Mouse (Mus musculus): Measurements from ENCODE around the gene Nkpd1. TPM values are rescaled to one million over a fixed set of nuclear protein-coding genes. Genes with fewer than 3 reads are reported as not detected.
A peak's percentile ranks its signal among the peaks of the same experiment; 100 is the strongest.

Gene Nkpd1
- polyA plus RNA-seq (2015; fragmentation: Nextera tagmentation; extraction: Ambion mirVana): not detected in 2 replicates

DNA sequence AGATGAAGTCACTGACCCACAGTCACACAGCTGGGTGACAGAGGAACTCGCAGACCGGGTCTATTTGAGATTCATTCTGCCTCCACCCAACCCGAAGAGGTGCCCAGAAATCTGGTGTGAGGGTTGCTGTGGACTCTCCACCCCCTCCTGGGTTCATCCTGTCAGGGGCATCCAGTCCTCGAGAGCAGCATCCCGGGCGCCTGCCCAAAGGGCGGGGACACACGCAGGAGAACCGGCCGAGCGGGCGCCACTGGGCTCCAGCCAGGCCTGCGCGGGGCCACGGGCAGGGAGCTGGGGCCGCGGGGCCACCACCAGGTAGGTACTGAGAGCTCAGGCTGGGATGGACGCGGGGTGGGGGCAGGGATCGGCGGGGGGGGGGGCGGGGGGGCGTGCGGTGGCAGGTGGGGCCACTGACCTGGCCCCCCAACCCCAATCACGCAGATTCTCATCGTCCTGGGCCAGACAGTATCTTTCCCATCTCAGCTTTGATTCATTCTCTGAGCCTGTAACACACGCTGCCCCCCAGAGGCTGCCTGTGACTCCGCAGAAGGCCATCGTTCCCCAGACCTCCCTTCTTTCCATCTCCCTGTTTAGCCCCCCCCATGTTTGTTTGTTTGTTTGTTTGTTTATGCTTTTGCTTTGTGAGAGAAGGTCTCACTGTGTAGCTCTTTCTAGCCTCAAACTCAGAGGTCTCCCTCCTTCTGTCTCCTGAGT, at the start of gene Nkpd1:
TSS of gene Nkpd1 (plus strand) at position 187 of the 714 bp plus-strand sequence.
- Histone ChIP-seq H3K27ac (ENCODE audit: low read depth, low read length) (no peak within 1 kb of the TSS), H3K9ac (ENCODE audit: low read depth, low read length) (no peak within 1 kb of the TSS), H3K4me1 (replicated peaks; ENCODE audit: control insufficient read depth, insufficient read depth, low read length) (no peaks in the 10 kb centered on the region), H3K9me3 (ENCODE audit: control insufficient read depth) (no peaks in the 10 kb centered on the region), H3K4me2 (replicated peaks; ENCODE audit: low read depth) (peak within 1 kb of the TSS; percentile 46), H3K4me3 (ENCODE audit: low read depth, low read length) (no peak within 1 kb of the TSS), H3K36me3 (ENCODE audit: control insufficient read depth, insufficient read depth) (no peaks in the 10 kb centered on the region), H3K27me3 (replicated peaks; ENCODE audit: control insufficient read depth, insufficient read depth, low read length) (peaks cover 49% of the 10 kb centered on the region)
- ATAC-seq: no peak
- 5% methylated on average over 22 of the region's 29 CpGs for WGBS
- peak; percentile 62 for TF ChIP-seq CTCF (IDR thresholded peaks at IDR 0.05; ENCODE audit: low read depth)

DNA sequence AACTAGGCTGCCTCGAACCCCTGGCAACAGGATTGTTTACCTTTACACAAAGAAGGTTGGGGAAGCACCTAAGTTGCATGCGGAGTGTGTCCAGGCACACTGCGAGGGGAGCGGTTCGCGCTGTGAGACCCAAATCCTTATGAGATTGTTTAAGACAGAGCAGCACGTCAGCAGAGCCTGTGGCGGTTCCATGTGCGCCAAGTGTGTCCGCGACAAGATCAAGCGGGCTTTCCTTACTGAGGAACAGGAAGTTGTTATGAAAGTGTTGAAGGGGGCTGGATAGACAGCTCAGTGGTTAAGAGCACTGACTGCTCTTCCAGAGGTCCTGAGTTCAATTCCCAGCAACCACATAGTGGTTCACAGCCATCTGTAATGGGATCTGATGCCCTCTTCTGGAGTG, 49.4 kb upstream of the Nkpd1 start:
- peaks cover 53% of the 10 kb centered on the region for H3K27me3 ChIP-seq (replicated peaks; ENCODE audit: control insufficient read depth, insufficient read depth, low read length)
- no peak overlapping the region for H3K9ac ChIP-seq (ENCODE audit: low read depth, low read length)
- H3K4me2 ChIP-seq (replicated peaks; ENCODE audit: low read depth): no peak overlapping the region
- TF ChIP-seq CTCF (IDR thresholded peaks at IDR 0.05; ENCODE audit: low read depth): no peak
- H3K36me3 ChIP-seq (ENCODE audit: control insufficient read depth, insufficient read depth): no peaks in the 10 kb centered on the region
- no peak for ATAC-seq
- no peaks in the 10 kb centered on the region for H3K4me1 ChIP-seq (replicated peaks; ENCODE audit: control insufficient read depth, insufficient read depth, low read length)
- no peaks in the 10 kb centered on the region for H3K9me3 ChIP-seq (ENCODE audit: control insufficient read depth)
- H3K4me3 ChIP-seq (ENCODE audit: low read depth, low read length): no peak overlapping the region
- H3K27ac ChIP-seq (ENCODE audit: low read depth, low read length): no peak overlapping the region
- 63% methylated on average over 12 of the region's 12 CpGs for WGBS

DNA sequence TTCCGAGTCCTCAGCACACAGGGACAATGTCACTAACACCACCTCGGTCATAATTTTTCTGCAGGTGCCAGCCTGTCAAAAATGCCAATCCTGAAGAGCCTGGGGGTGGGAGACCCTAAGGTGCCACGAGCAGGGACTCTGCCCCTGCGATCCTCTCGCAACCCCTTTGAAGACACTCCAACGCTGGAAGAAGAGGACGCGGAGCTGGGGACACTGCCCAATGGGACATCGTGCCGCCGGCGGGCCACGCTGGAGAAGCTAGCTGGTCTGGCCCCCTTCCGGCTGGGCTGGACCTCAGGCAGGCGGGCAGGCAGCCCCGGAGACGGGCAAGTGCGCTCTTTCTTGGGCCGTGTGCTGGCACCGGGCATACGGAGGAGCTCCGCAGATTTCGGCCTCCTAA, 48.2 kb upstream of the Nkpd1 start:
- Histone ChIP-seq H3K27me3 (replicated peaks; ENCODE audit: control insufficient read depth, insufficient read depth, low read length) (peaks cover 63% of the 10 kb centered on the region), H3K4me1 (replicated peaks; ENCODE audit: control insufficient read depth, insufficient read depth, low read length) (no peaks in the 10 kb centered on the region), H3K9me3 (ENCODE audit: control insufficient read depth) (no peaks in the 10 kb centered on the region), H3K36me3 (ENCODE audit: control insufficient read depth, insufficient read depth) (no peaks in the 10 kb centered on the region), H3K4me3 (ENCODE audit: low read depth, low read length) (no peak overlapping the region), H3K9ac (ENCODE audit: low read depth, low read length) (no peak overlapping the region), H3K4me2 (replicated peaks; ENCODE audit: low read depth) (no peak overlapping the region), H3K27ac (ENCODE audit: low read depth, low read length) (no peak overlapping the region)
- WGBS: 31% methylated on average over 23 of the region's 23 CpGs
- no peak for TF ChIP-seq CTCF (IDR thresholded peaks at IDR 0.05; ENCODE audit: low read depth)
- no peak for ATAC-seq

DNA sequence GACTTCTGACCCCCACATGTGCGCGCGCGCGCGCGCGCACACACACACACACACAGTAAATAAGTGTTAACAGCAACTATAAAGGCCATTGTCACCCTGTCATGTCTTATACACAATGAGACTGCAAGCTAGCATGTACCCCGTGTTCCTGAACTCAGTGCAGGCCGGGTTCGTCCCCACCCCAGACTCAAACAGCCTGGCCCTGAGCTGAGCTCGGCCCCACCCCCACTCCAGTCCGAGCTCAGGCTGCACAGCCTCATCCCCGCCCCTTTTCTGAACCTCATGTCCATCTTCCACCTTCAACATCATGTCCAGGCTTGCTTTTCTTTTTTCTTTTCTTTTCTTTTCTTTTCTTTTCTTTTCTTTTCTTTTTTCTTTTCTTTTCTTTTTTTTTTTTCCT, 47.3 kb upstream of the Nkpd1 start:
- no peaks in the 10 kb centered on the region; the same call in 1 of the 2 replicates for H3K9me3 ChIP-seq (ENCODE audit: control insufficient read depth)
- 12% methylated on average over 14 of the region's 14 CpGs for WGBS
- no peak overlapping the region for H3K4me3 ChIP-seq (ENCODE audit: low read depth, low read length)

DNA sequence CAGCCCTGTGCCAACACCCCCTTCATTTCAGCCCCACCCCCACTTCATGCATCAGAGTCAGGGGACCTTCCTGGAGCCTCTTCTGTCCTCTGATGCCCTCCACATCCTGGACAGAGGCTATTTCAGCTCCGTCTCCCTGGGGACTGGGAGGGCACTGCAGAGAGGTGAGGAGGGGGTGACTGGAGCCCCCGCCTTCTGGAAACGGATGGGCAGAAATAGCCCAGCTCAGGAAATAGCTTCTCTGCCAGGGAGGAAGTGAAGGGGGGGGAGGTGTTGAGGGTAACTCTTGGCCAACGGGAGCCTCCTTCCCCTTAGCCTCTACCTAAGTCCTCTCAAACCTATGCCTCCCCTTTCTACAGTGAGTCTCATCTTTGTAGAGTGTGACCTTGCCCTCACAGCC, 45.2 kb upstream of the Nkpd1 start:
- no peak for ATAC-seq
- Histone ChIP-seq H3K9ac (ENCODE audit: low read depth, low read length) (no peak overlapping the region), H3K36me3 (ENCODE audit: control insufficient read depth, insufficient read depth) (no peaks in the 10 kb centered on the region), H3K27ac (ENCODE audit: low read depth, low read length) (no peak overlapping the region), H3K27me3 (replicated peaks; ENCODE audit: control insufficient read depth, insufficient read depth, low read length) (peaks cover 71% of the 10 kb centered on the region), H3K4me2 (replicated peaks; ENCODE audit: low read depth) (no peak overlapping the region), H3K9me3 (ENCODE audit: control insufficient read depth) (no peaks in the 10 kb centered on the region; the same call in 1 of the 2 replicates), H3K4me1 (replicated peaks; ENCODE audit: control insufficient read depth, insufficient read depth, low read length) (no peaks in the 10 kb centered on the region), H3K4me3 (ENCODE audit: low read depth, low read length) (no peak overlapping the region)
- TF ChIP-seq CTCF (IDR thresholded peaks at IDR 0.05; ENCODE audit: low read depth): no peak
- 37% methylated on average over 4 of the region's 4 CpGs for WGBS

More for the DNA sequence above, 47.3 kb upstream of the Nkpd1 start:
- peaks cover 72% of the 10 kb centered on the region for H3K27me3 ChIP-seq (replicated peaks; ENCODE audit: control insufficient read depth, insufficient read depth, low read length)
- H3K4me2 ChIP-seq (replicated peaks; ENCODE audit: low read depth): peak overlapping the region; percentile 13; the same call in 1 of the 2 replicates
- no peak overlapping the region for H3K27ac ChIP-seq (ENCODE audit: low read depth, low read length)
- H3K36me3 ChIP-seq (ENCODE audit: control insufficient read depth, insufficient read depth): no peaks in the 10 kb centered on the region
- H3K4me1 ChIP-seq (replicated peaks; ENCODE audit: control insufficient read depth, insufficient read depth, low read length): no peaks in the 10 kb centered on the region
- ATAC-seq: no peak
- no peak for TF ChIP-seq CTCF (IDR thresholded peaks at IDR 0.05; ENCODE audit: low read depth)
- H3K9ac ChIP-seq (ENCODE audit: low read depth, low read length): no peak overlapping the region

DNA sequence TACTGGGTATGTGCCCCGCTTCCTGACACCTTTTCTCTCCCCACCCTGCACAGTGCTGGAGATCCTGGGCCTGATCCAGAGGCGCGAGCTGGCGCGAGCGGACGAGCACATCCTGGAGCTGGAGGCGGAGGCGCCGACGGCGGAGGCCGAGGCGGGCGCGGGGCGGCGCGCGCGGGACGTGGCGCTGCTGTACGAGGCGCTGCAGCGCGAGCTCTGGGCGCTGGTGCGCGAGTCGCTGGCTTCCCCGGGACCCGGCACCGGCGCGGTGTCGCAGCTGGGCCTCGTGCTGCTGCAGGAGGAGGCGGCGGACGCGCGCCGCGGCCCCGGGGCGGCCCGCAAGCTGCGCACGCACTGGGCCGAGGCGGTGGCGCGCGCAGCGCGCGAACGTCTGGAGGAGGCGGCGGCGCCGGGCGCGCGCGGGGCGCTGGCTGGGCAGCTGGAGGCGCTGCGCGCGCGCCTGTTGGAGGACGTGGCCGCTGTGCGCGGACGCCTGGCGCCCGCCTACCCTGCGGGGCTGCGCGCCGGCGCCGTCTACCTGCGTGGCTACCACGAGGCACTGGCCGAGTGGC, 43.7 kb upstream of the Nkpd1 start:
- H3K27me3 ChIP-seq (replicated peaks; ENCODE audit: control insufficient read depth, insufficient read depth, low read length): peaks cover 61% of the 10 kb centered on the region

More for the DNA sequence above, 43.7 kb upstream of the Nkpd1 start:
- Histone ChIP-seq H3K4me3 (ENCODE audit: low read depth, low read length) (peak overlapping the region; percentile 43), H3K4me1 (replicated peaks; ENCODE audit: control insufficient read depth, insufficient read depth, low read length) (no peaks in the 10 kb centered on the region), H3K9me3 (ENCODE audit: control insufficient read depth) (no peaks in the 10 kb centered on the region; the same call in 1 of the 2 replicates), H3K36me3 (ENCODE audit: control insufficient read depth, insufficient read depth) (no peaks in the 10 kb centered on the region), H3K27ac (ENCODE audit: low read depth, low read length) (no peak overlapping the region), H3K9ac (ENCODE audit: low read depth, low read length) (peak overlapping the region; percentile 53), H3K4me2 (replicated peaks; ENCODE audit: low read depth) (peak overlapping the region; percentile 91)
- under 1% methylated on average over 68 of the region's 89 CpGs for WGBS
- no peak for TF ChIP-seq CTCF (IDR thresholded peaks at IDR 0.05; ENCODE audit: low read depth)
- ATAC-seq: peak; percentile 73

Data from intestine, postnatal 0 days (tissue).